Mouse (Mus musculus): Measurements from ENCODE around the gene Rrm2.

DNA sequence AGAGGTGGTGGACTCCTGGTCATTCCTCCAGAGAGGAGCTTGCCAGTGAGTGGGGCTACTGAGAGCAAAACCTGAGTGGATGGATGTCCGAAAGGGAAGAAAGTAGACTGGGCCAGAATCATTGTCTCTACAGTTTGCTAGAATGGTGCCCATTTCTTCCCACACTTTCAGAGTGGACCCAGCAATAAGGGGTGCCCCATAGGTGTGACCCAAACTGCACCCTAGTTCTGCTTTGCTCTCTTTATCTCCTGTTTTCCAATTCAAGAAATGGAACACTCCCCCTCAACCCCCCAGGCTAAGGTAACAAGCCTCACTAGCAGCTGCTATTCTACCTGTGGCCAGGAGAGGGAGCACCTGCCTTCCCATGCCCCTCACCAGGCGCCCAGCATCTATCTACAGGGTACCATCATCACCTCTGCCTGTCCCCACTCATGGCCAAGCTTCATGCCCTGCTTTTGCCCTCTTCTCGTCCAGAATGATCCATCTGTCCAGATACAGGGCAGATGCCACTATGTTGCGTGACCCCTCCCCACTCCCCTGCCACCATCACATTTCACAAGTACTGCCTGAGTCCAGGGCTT, 8.8 kb downstream of the Rrm2 start:
- TF ChIP-seq POLR2A (IDR thresholded peaks at IDR 0.05; ENCODE audit: extremely low read depth, insufficient read depth, low read length) (no peak), CTCF (IDR thresholded peaks at IDR 0.05; ENCODE audit: low read depth, low read length) (peak; percentile 85)
